Mouse (Mus musculus) kidney, adult 2 months (tissue): ENCODE measurements around the gene Cacnb4.

Experiments used
- CTCF ChIP-seq: fragments of 200-500 bp; conservative IDR thresholded peaks from 2 replicates; pipeline ENCODE4 v1.5.1; 2011; ENCODE audit warnings: low read depth, mild to moderate bottlenecking, control low read depth, low read length, moderate library complexity, mixed read lengths; ENCODE audit not compliant: insufficient read depth, insufficient read length
- POLR2A ChIP-seq: fragments of 200-500 bp; IDR thresholded peaks from one replicate; pipeline ENCODE4 v1.6.1; 2011; ENCODE audit warnings: low read depth, low read length, control low read depth

- TF ChIP-seq POLR2A (no peak), CTCF (no peak)
Observed at GRCm38 (mm10) chr2:52547331-52547730, 129.3 kb downstream of the Cacnb4 start.
